ENCODE assay signal across 7 mouse cellular contexts in genomic region chr11:44519950-44520761, GRCm38 (mm10). TPM values are rescaled to one million over a fixed set of nuclear protein-coding genes. Genes with fewer than 3 reads are reported as not detected.
A peak's percentile ranks its signal among the peaks of the same experiment; 100 is the strongest.
DNase-seq lines count a peak whose midpoint lies in the region; ATAC-seq and TF ChIP-seq lines count a peak whose summit lies in the region.

No protein-coding gene starts in this region.

- no peak for TF ChIP-seq CTCF in intestine, postnatal 0 days (IDR thresholded peaks at IDR 0.05; ENCODE audit: low read depth)

- peak overlapping the region; percentile 99 for H3K4me3 ChIP-seq in intestine, postnatal 0 days (ENCODE audit: low read depth, low read length)
- peak overlapping the region; percentile 94 for H3K4me3 ChIP-seq in midbrain, embryonic 11.5 days (ENCODE audit: low read depth, low read length)

- peak overlapping the region; percentile 80 for H3K27ac ChIP-seq in intestine, postnatal 0 days (ENCODE audit: low read depth, low read length)
- H3K27ac ChIP-seq in midbrain, embryonic 11.5 days (ENCODE audit: low read depth, low read length): peak overlapping the region; percentile 94

- no peaks in the 10 kb centered on the region for H3K27me3 ChIP-seq in intestine, postnatal 0 days (replicated peaks; ENCODE audit: control insufficient read depth, insufficient read depth, low read length)
- no peaks in the 10 kb centered on the region for H3K27me3 ChIP-seq in midbrain, embryonic 11.5 days (ENCODE audit: control insufficient read depth, insufficient read depth, low read length)

- WGBS in intestine, postnatal 0 days: under 1% methylated on average over 28 of the region's 28 CpGs
- under 1% methylated on average over 28 of the region's 28 CpGs for WGBS in midbrain, embryonic 11.5 days

- H3K4me1 ChIP-seq in intestine, postnatal 0 days (replicated peaks; ENCODE audit: control insufficient read depth, insufficient read depth, low read length): no peaks in the 10 kb centered on the region; the same call in 1 of the 2 replicates
- H3K4me1 ChIP-seq in midbrain, embryonic 11.5 days (ENCODE audit: control insufficient read depth, insufficient read depth, low read length): peaks cover 20% of the 10 kb centered on the region

- peak; percentile 92 for DNase-seq in adrenal gland, adult 2 months
- peak; percentile 87 for DNase-seq in embryo, embryonic 9.5 days (ENCODE audit: extremely low spot score)
- DNase-seq in gastrocnemius, postnatal 4 days (ENCODE audit: low spot score in 2 of 2): peak; percentile 43 to 74
- DNase-seq in left cerebral cortex, postnatal 4 days: peak; percentile 79
- peak; percentile 97 for DNase-seq in midbrain, embryonic 11.5 days (ENCODE audit: low spot score, missing footprints)
- DNase-seq in skeletal muscle tissue, adult 2 months (ENCODE audit: low read depth, low spot score): peak; percentile 67

- ATAC-seq in intestine, postnatal 0 days: peak; percentile 20
- peak; percentile 92 for ATAC-seq in midbrain, embryonic 11.5 days (ENCODE audit: low FRiP score)

- intact Hi-C loops in left cerebral cortex, postnatal 4 days (cut with DNase I): loop anchor here (5.0 kb wide), 1 partner anchor 48 kb away; the partner anchor contains the start of gene Ublcp1

- H3K9me3 ChIP-seq in intestine, postnatal 0 days (ENCODE audit: control insufficient read depth): no peaks in the 10 kb centered on the region
- H3K9me3 ChIP-seq in midbrain, embryonic 11.5 days (ENCODE audit: control insufficient read depth, low read length): no peaks in the 10 kb centered on the region

- peak overlapping the region; percentile 72 for H3K4me2 ChIP-seq in intestine, postnatal 0 days (replicated peaks; ENCODE audit: low read depth)
- H3K4me2 ChIP-seq in midbrain, embryonic 11.5 days: peak overlapping the region; percentile 64

- H3K36me3 ChIP-seq in intestine, postnatal 0 days (ENCODE audit: control insufficient read depth, insufficient read depth): peaks cover 4% of the 10 kb centered on the region; the same call in 1 of the 2 replicates
- peaks cover 5% of the 10 kb centered on the region for H3K36me3 ChIP-seq in midbrain, embryonic 11.5 days (ENCODE audit: control insufficient read depth, insufficient read depth, low read length)

- peak overlapping the region; percentile 80 for H3K9ac ChIP-seq in intestine, postnatal 0 days (ENCODE audit: low read depth, low read length)
- H3K9ac ChIP-seq in midbrain, embryonic 11.5 days (ENCODE audit: low read length): peak overlapping the region; percentile 96

RNA-seq across cellular contexts. Expression of gene Rnf145, which starts 1.4 kb away (rescaled TPM):
- total RNA-seq in adrenal gland, adult 2 months (2021): 10 to 100 TPM; 62.2 to 75.5 TPM
- 204 and 238 TPM in 2 replicates for polyA plus RNA-seq in adrenal gland, adult 2 months (2012; rRNA removed)
- 10 to 100 TPM; 30.6 to 32.2 TPM for total RNA-seq in gastrocnemius, postnatal 4 days (2021)
- polyA plus RNA-seq in intestine, postnatal 0 days (2015; fragmentation: Nextera tagmentation; extraction: Ambion mirVana): 22.8 and 28.2 TPM in 2 replicates
- 100 to 1,000 TPM in 1 of 2 experiments, 10 to 100 TPM in 1; 93.0 to 107 TPM for total RNA-seq in left cerebral cortex, postnatal 4 days (2021)
- 150 and 154 TPM in 2 replicates for polyA plus RNA-seq in midbrain, embryonic 11.5 days (2014; fragmentation: Nextera tagmentation; extraction: Ambion mirVana)

RNA-seq across cellular contexts. Expression of gene Ublcp1, which starts 49.9 kb away (rescaled TPM):
- total RNA-seq in adrenal gland, adult 2 months (2021): 10 to 100 TPM; 34.3 to 47.8 TPM
- 1.6 and 2.3 TPM in 2 replicates for polyA plus RNA-seq in adrenal gland, adult 2 months (2012; rRNA removed)
- total RNA-seq in gastrocnemius, postnatal 4 days (2021): 10 to 100 TPM; 20.8 to 25.9 TPM
- polyA plus RNA-seq in intestine, postnatal 0 days (2015; fragmentation: Nextera tagmentation; extraction: Ambion mirVana): 43.4 and 43.7 TPM in 2 replicates
- total RNA-seq in left cerebral cortex, postnatal 4 days (2021): 10 to 100 TPM; 34.9 to 37.9 TPM
- polyA plus RNA-seq in midbrain, embryonic 11.5 days (2014; fragmentation: Nextera tagmentation; extraction: Ambion mirVana): 79.2 and 85.3 TPM in 2 replicates

Comparison
In these comparisons a context has a peak if more than half of its experiments do, and no peak if none do; other contexts are left out.
1. Peak in every context shown above with its lines: DNase-seq, ATAC-seq, H3K4me3 ChIP-seq and H3K27ac ChIP-seq.